Mouse (Mus musculus) R1 (cell line): Measurements from ENCODE around the gene Hand1.
"Not testable (repeated sequence)": the region's sequence is repeated elsewhere in the genome, so short reads cannot be mapped to it uniquely, and the experiment has no call there.

Source experiments
- DNase-seq: peaks from one replicate; pipeline ENCODE4 v3.0.0-alpha.2; 2018; ENCODE audit warnings: low read depth, low spot score

The Hand1 gene

DNA sequence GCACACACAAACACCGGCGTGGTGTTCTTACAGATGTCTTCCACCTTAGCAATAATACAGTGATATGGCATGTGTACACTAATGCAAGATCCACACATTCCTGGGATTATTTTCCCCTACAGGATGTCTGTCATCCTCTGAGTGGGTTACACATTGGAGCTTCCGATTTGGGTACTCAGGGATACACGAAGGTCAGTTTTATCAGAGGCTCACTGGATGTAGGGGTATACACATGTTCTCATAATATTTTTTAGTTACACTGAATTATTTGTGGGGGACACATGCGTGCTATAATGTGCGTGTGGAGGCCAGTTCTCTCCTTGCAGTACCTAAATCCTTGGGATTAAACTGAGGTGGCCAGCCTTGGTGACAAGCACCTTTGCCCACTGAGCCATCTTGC lies 1.4 kb upstream of the Hand1 start:
- DNase-seq = no peak

DNA sequence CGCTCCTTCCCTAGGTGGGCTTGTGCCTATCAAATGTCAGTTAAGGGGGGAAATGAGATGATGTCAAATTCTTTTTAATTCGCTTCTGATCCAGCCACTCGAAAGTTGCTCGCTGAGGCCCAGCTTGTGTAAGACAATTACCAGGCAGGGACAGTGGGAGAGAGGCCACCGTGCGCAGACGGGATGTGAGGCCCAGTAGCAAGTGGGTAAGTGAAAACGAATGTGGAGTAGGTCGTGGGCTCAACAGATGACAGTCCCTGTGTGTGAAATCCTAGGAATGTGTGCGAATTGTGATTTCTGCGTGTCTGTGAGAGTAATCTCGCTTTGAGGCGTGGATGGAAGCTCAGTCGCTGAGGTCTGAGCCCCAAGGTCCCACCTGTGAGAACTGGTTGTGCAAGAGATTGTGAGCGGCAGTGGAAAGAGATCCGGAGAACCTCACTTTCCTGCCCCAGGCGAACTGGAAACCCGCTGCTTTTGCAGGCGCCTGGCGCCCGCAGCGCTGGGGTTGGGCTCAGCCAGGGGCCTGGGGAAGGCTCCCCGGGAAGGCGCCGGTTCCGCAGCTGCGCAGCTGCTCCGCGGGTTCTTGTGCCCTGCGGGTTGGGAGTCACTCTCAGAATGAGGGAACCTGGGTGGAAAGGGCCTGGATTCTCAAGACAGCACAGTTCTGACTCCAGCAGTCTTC lies 819 bp upstream of the Hand1 start:
- no peak for DNase-seq

DNA sequence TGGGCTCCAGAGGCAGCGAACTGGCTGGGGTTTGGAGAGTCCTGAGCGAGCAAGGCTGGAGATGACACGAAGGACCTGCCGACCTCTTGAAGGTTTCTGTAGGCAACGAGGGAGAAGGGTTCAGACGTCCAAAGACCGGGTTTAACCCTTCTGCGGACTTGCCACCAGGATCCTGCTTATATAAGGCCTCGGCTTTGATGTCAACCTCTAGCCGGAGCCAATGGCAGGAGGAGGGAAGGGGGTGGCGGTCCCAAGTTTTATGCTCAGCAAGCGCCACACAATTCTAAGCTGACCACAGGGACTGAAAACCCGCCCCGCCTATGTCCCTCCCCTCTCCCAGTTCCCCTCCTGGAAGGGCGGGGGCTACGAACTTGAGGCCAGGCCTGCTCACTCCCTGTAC lies 757 bp downstream of the Hand1 start:
- peak; percentile 66 for DNase-seq

DNA sequence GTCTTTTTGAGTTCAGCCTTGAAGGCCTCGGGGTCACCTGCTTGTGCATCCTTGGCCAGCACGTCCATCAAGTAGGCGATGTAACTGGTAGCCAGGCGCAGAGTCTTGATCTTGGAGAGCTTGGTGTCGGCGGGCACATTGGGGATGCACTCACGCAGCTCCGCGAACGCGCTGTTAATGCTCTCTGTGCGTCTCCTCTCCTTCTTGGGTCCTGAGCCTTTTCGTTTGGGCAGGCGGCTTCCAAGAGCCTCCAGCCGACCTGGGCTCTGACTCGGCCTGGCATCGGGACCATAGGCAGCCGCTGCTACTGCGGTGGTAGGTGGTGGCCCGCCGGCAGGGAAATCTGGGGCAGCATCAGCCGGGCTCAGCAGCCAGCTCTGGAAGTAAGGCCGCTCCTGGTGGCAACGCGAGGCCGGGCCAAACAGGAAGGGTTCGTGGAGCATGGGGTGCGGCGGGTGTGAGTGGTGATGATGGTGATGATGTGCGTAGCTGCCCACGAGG lies 1.3 kb downstream of the Hand1 start:
- peak; percentile 44 for DNase-seq

DNA sequence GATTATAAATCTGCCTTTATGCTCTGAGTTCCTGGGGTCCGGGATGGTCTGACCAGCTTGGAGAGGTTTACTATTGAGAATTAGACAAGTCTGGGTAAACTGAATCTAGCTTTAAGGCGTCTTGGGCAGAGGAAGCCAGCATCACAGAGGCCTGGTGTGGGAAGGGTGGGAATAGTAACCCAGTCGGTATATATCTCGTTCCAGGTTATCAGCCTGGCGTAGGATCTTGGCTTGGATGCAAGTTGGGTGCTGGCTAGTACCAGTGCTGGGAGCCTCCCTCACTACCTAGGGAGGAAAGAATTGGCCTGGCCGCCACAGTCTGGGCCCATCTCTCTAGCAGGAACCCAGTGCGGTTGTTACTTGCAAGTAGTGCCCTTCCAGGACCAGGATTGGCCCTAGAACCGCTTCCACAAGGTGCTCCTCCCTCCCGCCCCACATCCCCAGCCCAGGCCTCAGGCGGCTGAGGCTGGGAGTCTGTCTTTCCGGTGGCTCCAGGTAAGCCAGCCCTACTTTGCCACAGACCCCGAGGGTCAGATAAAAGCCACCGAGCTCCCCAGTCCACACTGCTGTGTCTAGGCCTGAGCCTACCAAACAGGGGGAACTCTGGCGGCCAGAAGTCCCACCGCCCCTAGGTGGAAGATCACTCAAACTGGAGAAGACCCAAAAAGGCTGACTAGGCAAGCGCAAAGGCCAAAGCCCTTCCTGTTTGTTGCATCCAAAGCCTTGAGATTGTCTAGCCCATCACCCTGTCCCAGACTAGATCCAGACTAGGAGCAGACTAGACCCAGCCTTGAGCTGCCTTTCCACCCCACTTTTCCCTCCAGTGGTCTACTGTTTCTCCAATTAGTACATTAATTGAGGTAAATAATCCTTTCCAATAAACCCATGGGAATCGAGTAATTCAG lies 2.5 kb downstream of the Hand1 start:
- DNase-seq = peak; percentile 48

DNA sequence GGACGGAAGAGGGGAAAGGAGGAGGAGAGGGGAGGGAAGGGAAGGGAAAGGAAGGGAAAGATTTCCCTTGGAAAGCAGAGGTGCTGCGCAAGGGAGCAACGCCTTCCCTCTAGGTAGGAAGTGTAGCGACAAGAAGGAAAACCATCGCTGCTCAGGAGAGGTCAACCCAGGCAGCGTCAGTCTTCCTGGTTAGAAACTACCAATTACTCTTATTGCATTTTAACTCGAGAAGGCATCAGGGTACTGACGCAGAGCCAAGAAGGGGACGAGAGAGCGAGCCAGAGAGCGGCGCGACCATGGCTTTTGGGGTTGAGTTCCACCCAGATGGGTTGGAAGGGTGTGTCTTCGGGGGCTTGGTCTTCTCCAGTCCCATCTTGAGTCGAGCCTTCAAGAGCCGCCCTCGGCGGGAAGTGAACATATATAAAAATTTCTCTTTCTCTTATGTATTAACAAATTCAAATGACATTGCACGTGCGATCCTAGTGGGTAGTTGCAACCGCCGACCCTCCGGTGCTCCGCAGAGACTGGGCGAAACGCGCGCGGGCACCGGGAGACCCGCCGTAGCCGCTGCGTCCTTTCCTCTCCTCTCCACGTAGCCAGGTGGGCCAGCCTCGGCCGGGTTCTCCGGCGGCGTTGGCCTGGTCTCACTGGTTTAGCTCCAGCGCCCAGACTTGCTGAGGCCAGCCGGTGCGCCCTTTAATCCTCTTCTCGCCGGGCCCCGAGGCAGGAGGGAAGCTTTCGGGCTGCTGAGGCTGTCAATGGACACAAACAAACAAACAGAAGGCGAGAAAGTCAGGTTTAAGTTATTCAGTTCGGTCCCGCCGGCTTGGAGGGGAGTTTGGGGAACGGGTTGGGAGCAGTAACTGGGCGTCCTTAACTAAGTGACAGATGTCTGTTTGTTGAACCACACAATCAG lies 3.4 kb downstream of the Hand1 start:
- peak; percentile 49 for DNase-seq

DNA sequence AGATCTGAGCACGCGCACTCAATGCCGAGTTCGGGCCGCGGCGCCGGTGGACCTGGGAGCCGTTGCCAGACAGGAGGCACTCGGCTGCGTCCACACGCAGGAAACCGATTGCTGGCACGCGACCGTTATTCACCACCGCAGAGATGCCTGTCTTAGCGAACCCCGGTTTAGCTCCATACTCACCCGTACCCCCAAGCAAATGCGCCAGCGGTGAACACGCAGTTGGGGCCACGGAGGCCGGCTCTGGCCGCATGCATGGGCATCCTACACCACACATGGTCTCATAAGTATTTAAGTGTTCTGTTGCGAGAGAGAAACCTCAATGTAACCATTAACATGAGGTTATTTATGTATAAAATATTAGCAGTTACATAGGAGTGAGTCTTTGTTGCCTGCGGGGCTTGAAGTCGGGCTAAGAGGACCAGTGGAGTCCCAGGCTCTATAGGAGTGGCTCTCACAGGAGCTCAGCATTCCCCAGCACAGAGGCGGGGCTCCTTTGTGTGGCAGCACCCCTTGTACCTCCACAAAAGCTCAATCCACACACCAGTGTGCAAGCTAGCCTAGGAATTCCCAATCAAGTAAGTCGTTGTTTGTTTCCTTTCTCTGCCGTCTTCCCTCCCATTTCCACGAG lies 4.6 kb downstream of the Hand1 start:
- DNase-seq = peak; percentile 74

DNA sequence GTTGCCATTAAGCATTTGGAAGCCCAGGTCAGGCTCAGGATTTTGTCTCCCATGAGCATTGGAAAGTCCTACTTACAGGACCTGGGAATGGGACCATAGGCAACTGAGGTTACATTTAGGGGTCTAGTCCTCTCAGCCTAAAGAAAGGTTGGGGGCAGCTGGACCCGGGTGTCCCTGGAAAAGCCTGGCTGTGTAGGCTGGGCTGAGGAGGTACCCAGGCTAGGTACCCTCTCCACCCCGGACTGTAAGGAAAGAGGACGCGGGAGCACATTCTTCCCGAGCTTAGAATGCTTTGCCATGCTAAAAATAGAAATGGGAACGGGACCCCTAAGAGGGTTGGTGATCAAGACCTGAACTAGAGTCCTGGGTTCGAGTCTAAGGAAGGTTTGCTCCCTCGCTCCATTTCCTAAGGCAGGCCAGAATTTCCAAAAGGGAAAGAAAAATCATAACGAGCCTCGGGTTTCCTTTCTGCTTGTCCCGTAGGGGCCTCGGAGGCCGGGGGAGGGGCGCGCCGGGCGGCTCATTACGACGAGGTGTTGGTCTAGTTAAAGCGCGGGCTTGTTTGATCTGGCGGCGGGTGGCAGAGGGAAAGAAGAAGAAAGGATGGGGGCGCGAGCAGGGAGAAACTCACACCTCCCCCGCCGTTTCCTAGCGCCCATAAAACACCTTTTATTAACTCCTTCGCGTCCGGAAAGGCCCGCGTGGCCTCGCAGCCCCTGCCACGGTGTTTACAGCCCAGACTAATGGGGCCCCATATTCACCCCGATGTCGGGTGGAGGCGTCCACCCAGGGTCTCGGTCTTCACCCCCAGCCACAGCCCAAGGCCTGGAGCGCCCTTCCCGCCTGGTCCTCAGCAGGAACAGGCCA lies 5.3 kb downstream of the Hand1 start:
- DNase-seq = no peak

DNA sequence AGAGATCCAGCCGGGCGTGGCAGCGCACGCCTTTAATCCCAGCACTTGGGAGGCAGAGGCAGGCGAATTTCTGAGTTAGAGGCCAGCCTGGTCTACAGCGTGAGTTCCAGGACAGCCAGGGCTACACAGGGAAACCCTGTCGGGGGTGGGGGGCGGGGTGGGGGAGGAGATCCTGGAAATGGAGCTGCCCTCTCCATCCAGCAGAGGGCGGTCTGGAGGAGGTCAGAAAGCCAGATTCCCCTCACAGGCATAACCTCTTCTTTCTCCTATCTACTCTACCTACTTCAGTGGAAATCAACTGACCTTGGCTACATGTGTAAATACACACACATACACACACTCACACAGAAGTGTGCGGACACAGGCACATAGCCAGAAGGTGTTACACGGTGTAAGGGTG lies 7.4 kb downstream of the Hand1 start:
- DNase-seq = peak; percentile 66

DNA sequence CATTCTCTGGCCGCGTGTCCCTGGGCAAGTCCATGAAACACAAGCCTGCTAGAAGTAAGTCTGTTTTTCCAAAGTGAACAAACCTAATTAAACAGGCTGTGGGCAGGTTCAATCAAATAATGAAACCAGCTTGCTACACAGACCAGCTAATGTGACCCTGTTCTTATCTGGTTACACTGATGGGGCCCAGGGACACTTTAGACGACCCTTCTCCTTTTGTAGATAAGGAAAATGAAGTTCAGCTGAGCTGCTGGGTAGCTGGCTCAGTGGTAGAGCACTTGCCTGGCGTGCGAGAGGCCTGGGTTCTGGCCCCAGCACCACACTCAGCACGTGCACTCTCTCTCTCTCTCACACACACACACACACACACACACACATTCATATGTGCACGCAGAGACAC lies 8.9 kb downstream of the Hand1 start:
- no peak for DNase-seq

DNA sequence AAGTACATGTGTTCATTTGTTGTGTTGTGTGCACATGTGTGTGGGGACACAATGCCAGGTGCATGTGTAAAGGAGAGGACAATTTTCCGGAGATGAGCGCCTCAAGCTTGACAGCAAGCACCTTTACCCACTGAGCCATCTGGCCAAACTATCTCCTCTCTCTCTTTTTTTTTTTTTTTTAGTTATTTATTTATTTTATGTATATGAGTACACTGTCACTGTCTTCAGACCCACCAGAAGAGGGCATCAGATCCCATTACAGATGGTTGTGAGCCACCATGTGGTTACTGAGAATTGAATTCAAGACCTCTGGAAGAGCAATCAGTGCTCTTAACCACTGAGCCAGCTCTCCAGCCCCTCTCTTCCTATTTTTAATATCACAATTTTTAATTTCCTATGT lies 9.5 kb downstream of the Hand1 start:
- not testable (repeated sequence) for DNase-seq

DNA sequence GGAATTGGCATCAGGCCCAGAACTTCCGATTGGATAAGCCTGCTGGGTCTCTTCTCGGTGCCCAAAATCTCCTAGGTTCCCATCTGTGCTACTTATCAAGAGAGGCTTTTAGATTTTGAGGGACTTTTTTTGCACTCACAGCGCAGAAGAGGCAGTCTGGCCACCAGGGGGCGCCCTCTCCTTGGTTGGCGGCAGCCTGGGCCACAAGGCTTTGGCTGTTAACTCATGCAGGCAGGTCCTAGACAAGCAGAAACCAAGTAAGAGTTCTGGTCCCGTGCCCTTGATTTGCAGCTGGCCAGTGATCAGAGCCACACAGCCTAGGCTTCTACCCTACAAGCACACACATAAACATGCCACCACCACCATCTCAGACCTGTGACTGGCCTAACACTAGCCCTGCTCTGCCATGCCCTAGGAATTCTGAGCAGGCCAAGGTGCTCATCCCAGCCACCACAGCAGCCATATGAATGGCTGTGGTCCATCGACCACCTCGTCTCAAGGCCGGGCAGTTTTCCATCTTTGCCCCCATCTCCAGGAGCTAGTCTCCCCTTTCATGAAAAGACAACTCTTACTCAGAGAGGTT lies 12.5 kb downstream of the Hand1 start:
- DNase-seq = peak; percentile 83

DNA sequence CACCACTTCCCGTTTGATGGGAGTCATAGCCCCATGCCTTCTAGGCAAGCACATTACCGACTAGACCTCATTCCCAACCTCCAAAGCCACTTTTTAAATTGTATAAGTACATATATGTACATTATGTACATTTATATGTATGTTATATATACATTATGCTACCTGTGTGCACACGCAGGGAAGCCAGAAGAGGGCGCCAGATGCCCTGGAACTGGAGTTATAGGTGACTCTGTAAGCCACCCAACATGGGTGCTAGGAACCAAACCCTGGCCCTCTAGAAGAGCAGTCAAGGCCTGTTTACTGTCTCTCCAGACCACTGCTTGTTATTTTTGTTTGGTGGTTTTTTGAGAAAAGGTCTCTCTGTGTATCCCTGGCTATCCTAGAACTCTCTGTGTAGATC lies 14.4 kb downstream of the Hand1 start:
- peak; percentile 64 for DNase-seq

DNA sequence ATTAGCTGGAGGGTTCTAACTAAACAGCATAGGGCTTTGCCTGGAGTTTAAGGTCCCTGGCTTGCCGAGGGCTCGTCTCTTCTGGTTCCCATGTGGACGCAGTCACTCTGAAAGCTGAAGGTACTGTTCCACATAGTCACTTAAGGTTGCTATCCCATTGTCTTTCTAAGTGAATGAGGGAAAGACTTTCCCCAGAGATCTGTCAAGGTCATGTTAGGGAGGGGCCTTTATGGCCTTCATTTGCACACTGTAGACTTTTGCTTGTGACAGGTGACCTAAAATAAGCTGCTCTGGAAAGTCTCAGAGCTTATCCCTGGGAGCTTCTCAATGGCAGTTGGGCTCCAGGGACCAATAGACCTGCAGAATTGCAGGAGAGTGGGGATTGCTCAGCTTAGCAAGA lies 19.0 kb downstream of the Hand1 start:
- DNase-seq = peak; percentile 76

DNA sequence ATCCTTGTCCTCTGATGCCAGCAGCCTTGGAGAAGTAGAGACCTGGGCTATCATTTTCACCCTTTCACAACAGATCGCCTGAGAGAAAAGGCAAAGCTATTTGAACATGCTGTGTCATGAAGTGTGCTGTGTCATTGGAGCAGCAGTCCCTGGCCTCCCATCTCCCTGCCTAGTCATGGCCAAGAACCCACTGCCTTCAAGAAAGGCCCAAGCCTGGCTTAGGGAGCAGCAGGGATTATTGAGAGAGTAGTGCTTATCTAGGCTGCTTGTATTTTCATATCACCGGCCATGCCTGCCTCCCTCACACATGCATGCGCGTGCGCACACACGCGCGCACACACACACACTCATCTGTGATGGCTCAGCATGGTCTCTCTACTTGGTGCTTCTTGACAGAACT lies 20.4 kb downstream of the Hand1 start:
- no peak for DNase-seq

DNA sequence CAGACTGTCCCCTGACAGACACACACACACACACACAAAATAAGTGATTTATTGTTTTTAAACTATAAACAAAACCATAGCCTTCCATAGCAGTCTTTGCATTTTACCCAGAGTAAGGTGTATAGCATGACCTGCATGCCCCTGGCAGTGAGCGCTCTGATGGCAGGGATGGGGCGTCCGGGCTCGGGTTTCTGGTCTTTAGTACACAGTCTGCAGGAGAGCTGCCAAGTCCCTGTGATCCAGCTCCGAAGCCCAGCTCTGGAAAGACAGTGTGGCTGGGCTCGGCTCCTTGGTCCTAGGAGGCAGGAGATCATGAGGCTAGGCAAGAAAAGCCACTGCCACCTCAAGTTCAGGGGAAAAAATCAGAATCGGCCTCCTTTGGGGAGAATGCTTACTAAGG lies 21.6 kb downstream of the Hand1 start:
- no peak for DNase-seq

DNA sequence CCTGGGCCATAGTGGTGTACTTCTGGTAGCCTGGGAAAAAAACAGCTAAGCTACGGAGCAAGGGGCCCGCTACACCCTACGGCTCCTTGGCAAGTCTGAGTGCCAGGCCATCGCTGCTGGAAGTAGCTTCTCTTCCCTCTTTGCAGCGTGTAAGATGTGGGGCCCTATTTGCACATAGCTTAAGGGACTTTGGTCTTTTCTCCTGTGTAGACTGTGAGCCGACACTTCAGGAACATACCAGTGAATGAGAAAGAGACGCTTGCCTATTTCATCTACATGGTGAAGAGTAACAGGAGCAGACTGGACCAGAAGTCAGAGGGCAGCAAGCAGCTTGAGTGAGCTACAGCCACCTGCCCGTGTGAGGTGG lies 22.9 kb downstream of the Hand1 start:
- DNase-seq = no peak

DNA sequence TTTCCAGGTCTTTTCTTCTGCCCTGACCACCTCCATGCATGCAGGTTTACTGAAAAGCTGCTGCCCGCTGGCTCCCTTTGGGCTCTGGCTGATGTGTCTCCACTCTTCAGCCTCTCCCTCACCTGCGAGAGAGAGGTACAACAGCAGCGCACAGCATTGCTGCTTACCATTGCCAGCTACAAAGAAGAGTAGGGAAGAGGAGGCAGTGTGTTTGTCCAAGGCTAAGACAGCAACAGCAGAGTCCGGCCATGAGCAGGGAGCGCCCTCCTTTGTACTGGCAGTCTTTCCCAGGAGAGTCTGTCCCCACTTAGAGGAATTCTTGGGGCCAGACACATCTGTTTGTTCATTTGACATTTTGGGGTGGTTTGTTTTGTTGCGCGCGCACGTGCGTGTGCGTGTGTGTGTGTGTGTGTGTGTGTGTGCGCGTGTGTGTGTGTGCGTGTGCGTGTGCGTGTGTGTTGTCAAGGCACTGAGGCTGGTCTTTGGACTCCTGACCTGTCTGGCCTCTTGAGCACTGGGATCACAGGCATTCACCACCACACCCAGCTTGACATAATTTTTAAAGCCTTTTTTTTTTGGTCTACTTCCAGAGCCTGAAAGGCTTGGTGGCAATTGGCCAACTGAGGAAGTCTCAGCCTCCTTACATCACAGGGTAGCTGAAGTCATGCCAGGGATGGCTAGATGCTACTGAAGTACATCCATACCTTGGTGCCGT lies 23.4 kb downstream of the Hand1 start:
- DNase-seq = no peak

DNA sequence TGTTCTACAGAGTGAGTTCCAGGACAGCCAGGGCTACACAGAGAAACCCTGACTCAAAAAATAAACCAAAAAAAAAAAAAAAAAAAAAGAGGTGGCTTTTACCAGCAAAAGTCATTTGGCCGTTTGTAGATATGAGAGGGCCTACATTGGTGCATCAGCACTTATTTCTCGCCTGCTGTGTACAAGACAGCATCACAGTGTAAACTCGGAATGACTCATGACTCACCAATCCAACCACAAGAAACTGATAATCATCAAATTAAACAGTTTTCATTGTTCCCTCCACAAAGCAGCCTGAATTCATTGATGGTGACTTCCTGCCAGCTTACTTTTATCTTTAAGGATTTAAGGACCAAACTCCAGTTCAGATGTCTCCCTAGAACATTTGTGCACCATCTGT lies 27.6 kb downstream of the Hand1 start:
- no peak for DNase-seq

DNA sequence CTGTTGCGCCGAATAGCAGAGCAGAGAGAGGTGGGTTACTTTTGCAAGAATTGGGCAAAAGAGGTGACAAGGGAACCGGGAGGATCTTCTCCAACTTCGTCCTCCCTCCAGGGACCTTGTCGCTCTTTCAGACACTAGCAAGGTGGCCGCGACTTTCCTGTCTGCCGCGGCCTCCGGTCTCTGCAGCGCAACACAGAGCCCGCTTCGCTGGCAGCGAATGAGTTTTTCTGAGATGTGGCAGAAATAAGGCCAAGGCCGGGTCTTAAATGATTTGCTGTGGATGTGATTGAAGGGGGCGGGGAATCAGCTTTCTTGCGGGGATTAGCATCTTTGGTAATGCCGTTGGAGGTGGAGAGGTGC lies 30.1 kb downstream of the Hand1 start:
- peak; percentile 47 for DNase-seq
